Mouse (Mus musculus): ENCODE measurements around the gene Rab11fip3. TPM values are rescaled to one million over a fixed set of nuclear protein-coding genes. Genes with fewer than 3 reads are reported as not detected.

Rab11fip3 gene
- polyA plus RNA-seq, 1 experiment from 2014 or later = 29.5 TPM

DNA sequence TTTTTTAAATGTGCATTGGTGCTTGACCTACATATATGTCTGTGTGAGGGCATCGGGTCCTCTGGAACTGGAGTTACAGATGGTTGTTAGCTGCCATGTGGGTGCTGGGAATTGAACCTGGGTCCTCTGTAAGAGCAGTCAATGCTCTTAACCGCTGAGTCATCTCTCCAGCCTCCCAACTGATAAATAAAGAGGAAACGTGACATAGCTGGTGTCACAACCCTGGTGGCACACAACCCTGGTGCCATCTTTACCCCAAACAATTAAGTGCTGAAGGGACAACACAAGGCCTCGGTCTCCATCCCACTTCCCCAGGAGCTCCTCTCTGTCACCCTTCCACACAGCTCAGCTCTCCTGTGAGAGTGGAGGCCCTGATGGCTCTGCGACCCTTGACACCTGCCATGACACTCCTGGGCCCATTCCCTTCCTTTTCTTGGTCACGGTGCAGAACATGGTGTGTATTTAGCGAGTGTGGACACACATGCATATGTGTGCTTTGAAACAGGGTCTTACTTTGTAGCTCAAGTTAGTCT is 2.8 kb downstream of the Rab11fip3 start:
- WGBS = 92% methylated on average over 7 of the region's 7 CpGs
- Histone ChIP-seq H3K4me1 (replicated peaks; ENCODE audit: control insufficient read depth, insufficient read depth, low read length) (peaks cover 61% of the 10 kb centered on the region), H3K4me3 (replicated peaks; ENCODE audit: low read length) (peak overlapping the region; percentile 61), H3K4me2 (replicated peaks) (peak overlapping the region; percentile 100), H3K27me3 (ENCODE audit: control insufficient read depth, insufficient read depth, low read length) (0 out of 2 replicates have a peak, but pooled peaks cover 4% of the 10 kb centered on the region), H3K9ac (peak overlapping the region; percentile 91), H3K9me3 (ENCODE audit: control insufficient read depth, low read length) (no peaks in the 10 kb centered on the region), H3K27ac (no peak overlapping the region), H3K36me3 (replicated peaks; ENCODE audit: control insufficient read depth, insufficient read depth) (peaks cover 29% of the 10 kb centered on the region)
- ATAC-seq (ENCODE audit: low FRiP score) (no peak), DNase-seq (ENCODE audit: low spot score) (no peak)

DNA sequence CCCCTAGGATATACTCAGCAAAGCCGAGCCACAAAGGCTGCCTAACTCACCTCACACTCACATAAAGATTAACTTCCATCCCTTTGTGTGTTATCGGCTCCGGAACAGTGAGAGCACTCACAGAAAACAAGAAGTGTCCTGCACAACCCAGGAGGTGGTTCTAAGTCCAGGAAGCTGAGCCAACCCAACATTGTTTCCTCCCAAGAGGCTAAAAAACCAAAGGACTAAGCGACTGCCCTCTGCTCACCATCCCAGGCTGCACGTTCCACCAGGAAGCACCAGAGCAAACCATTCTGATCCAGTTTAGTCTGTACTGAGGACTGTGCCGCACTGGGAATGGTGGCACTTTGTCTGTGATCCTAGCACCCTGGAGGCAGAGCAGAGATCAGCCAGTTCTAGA is 4.4 kb downstream of the Rab11fip3 start:
- no peak for ATAC-seq (ENCODE audit: low FRiP score)
- WGBS = 64% methylated on average over 6 of the region's 6 CpGs
- H3K4me1 ChIP-seq (replicated peaks; ENCODE audit: control insufficient read depth, insufficient read depth, low read length) = peaks cover 60% of the 10 kb centered on the region

DNA sequence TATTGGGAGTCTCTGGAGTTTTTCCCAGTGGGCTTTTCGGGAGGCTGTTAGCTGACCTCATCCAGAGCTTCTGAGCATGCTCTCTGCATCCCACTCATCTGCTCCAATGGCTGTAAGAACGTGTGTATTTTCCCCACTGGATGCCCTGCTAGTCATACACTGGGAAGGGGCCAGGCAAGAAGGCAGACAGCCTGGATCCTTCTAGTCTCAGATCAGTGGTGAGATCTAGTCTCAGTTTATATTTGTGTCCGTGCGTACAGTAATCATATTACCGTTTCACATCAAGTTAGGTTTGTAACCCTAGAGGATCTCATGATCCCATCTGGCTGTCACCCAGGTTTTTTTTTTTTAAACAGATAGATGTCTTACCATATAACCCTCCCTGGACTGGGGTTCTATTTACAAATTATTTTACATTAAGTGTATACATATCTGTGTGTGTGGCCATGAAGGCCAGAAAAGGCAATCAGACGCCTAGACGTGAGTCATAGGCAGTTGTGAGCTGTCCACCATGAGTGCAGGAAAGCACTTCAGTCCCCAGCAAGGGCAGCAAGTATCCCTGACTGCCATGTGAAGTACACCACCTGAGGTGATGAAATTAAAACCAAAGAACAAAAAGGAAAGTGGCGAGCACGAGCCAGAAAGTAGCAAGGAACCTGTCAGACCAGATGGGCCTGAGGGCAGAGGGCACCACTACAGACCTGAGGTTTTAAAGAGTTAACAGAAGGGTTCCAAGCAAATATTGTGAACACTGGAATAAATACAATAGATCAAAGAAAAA is 11.4 kb downstream of the Rab11fip3 start:
- DNase-seq (ENCODE audit: low spot score) = no peak
- 86% methylated on average over 9 of the region's 9 CpGs for WGBS
- peaks cover 62% of the 10 kb centered on the region for H3K36me3 ChIP-seq (replicated peaks; ENCODE audit: control insufficient read depth, insufficient read depth)

More for the DNA sequence above, 4.4 kb downstream of the Rab11fip3 start:
- Histone ChIP-seq H3K36me3 (replicated peaks; ENCODE audit: control insufficient read depth, insufficient read depth) (peaks cover 36% of the 10 kb centered on the region), H3K4me2 (replicated peaks) (peak overlapping the region; percentile 43), H3K4me3 (replicated peaks; ENCODE audit: low read length) (peak overlapping the region; percentile 11; the same call in 1 of the 2 replicates), H3K27me3 (ENCODE audit: control insufficient read depth, insufficient read depth, low read length) (no peaks in the 10 kb centered on the region), H3K9ac (0 out of 2 replicates have a peak overlapping the region, but pooled peaks have one; percentile 13), H3K27ac (no peak overlapping the region), H3K9me3 (ENCODE audit: control insufficient read depth, low read length) (no peaks in the 10 kb centered on the region)
- DNase-seq (ENCODE audit: low spot score) = no peak

DNA sequence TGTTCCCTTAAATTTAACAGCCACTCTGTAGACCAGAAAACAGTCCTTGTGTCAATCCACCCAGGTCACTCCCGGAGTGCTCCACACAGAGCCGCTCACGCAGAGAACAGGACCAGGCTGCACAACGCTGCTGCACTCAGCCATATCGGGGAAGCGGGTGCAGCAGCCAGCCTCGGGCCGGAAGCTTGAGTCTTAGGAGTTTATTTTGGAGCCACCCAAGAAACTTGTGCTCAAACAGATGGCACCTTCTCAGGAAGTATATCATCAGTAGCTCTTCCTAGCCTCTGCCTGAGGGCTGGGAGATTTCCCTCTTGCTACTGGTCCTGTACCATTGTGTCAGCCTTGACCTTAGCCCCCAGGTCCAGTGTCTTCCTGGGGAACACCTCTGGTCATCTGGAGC is 12.1 kb downstream of the Rab11fip3 start:
- Histone ChIP-seq H3K4me1 (replicated peaks; ENCODE audit: control insufficient read depth, insufficient read depth, low read length) (peaks cover 9% of the 10 kb centered on the region; the same call in 1 of the 2 replicates), H3K9me3 (ENCODE audit: control insufficient read depth, low read length) (no peaks in the 10 kb centered on the region), H3K36me3 (replicated peaks; ENCODE audit: control insufficient read depth, insufficient read depth) (peaks cover 56% of the 10 kb centered on the region), H3K9ac (no peak overlapping the region), H3K27me3 (ENCODE audit: control insufficient read depth, insufficient read depth, low read length) (no peaks in the 10 kb centered on the region), H3K4me2 (replicated peaks) (no peak overlapping the region), H3K4me3 (replicated peaks; ENCODE audit: low read length) (no peak overlapping the region), H3K27ac (no peak overlapping the region)
- 94% methylated on average over 8 of the region's 8 CpGs for WGBS
- DNase-seq (ENCODE audit: low spot score) (no peak), ATAC-seq (ENCODE audit: low FRiP score) (no peak)

More for the DNA sequence above, 11.4 kb downstream of the Rab11fip3 start:
- ATAC-seq (ENCODE audit: low FRiP score) = no peak
- no peak overlapping the region for H3K4me2 ChIP-seq (replicated peaks)
- no peak overlapping the region for H3K9ac ChIP-seq
- H3K4me3 ChIP-seq (replicated peaks; ENCODE audit: low read length) = no peak overlapping the region
- no peak overlapping the region for H3K27ac ChIP-seq
- no peaks in the 10 kb centered on the region for H3K9me3 ChIP-seq (ENCODE audit: control insufficient read depth, low read length)
- peaks cover 14% of the 10 kb centered on the region; the same call in 1 of the 2 replicates for H3K4me1 ChIP-seq (replicated peaks; ENCODE audit: control insufficient read depth, insufficient read depth, low read length)
- H3K27me3 ChIP-seq (ENCODE audit: control insufficient read depth, insufficient read depth, low read length) = no peaks in the 10 kb centered on the region

DNA sequence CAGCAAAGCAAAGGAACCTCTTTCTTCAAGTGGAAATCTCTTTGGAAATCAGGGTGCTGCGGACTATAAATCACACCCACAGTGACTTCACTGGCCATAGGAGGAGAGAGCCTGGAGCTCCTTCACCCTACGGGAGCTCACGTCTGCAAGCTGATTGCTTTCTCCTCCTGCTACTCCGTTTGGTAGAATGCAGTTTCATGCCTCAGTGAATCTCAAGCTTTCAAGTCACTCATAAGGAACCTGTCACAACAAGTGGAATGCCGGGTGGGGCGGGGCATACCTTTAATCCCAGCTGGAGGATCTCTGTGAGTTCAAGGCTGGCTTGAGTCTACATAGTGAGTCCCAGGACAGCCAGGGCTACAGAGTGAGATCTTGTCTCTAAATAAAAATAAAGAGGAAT is 14.2 kb downstream of the Rab11fip3 start:
- Histone ChIP-seq H3K9ac (no peak overlapping the region), H3K4me1 (replicated peaks; ENCODE audit: control insufficient read depth, insufficient read depth, low read length) (no peaks in the 10 kb centered on the region; the same call in 1 of the 2 replicates), H3K4me2 (replicated peaks) (no peak overlapping the region), H3K4me3 (replicated peaks; ENCODE audit: low read length) (no peak overlapping the region), H3K9me3 (ENCODE audit: control insufficient read depth, low read length) (no peaks in the 10 kb centered on the region), H3K27ac (no peak overlapping the region), H3K36me3 (replicated peaks; ENCODE audit: control insufficient read depth, insufficient read depth) (peaks cover 54% of the 10 kb centered on the region), H3K27me3 (ENCODE audit: control insufficient read depth, insufficient read depth, low read length) (no peaks in the 10 kb centered on the region)
- WGBS = 59% methylated on average over 6 of the region's 6 CpGs
- ATAC-seq (ENCODE audit: low FRiP score) = no peak
- no peak for DNase-seq (ENCODE audit: low spot score)

DNA sequence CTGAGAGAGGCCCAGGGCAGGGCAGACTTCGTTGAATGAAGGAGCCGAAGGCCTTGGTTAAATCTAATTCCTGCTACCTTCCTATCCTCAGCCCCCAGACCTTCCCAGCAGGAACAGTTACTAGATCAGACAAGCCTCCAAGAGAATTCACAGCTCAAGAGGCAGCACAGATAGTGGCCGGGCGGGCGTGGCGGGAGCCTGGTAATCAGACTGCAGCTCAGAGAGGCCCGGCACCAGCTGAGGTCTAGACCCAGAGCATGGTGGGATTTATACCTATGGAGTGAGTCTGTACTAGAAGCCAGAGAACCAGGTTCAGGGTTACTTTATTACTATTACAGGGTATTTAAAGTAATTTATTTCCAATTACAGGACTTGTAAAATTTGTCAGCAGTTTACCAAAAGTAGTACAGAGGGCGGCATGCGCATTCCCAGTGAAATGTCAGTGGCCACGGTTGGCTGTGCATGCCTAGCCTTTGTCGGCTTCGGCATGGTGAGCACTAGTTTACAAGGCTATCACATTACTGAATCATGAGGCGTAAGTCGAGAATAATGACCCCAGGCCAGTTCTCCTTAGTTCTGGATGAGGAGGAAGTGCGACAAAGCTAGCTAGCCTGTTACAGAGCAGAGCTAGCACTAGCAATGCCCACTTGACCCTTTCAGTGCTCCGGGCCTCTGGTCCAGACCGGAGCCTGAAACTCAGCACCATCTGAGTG is 15.1 kb downstream of the Rab11fip3 start:
- Histone ChIP-seq H3K9me3 (ENCODE audit: control insufficient read depth, low read length) (no peaks in the 10 kb centered on the region), H3K4me3 (replicated peaks; ENCODE audit: low read length) (no peak overlapping the region), H3K27me3 (ENCODE audit: control insufficient read depth, insufficient read depth, low read length) (no peaks in the 10 kb centered on the region), H3K4me1 (replicated peaks; ENCODE audit: control insufficient read depth, insufficient read depth, low read length) (no peaks in the 10 kb centered on the region; the same call in 1 of the 2 replicates), H3K9ac (no peak overlapping the region), H3K36me3 (replicated peaks; ENCODE audit: control insufficient read depth, insufficient read depth) (peaks cover 45% of the 10 kb centered on the region), H3K4me2 (replicated peaks) (no peak overlapping the region), H3K27ac (no peak overlapping the region)
- 78% methylated on average over 17 of the region's 17 CpGs for WGBS
- DNase-seq (ENCODE audit: low spot score) (no peak), ATAC-seq (ENCODE audit: low FRiP score) (no peak)

DNA sequence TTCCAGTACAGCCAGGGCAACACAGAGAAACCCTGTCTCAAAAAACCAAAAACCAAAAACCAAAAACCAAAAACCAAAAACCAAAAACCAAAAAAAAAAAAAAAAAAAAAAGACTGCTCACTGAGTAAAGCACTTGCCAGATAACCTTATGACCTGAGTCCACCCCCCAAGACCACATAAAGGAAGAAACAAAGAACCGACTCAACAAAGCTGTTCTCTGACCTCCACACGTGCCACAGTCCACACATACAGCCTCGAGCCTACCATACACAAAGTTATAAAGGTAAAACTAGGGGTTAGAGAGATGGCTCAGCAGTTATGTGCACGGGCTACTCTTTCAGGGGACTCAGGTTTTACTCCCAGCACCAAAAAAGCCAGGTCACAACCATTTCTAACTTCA is 16.6 kb downstream of the Rab11fip3 start:
- Histone ChIP-seq H3K9ac (no peak overlapping the region), H3K9me3 (ENCODE audit: control insufficient read depth, low read length) (no peaks in the 10 kb centered on the region), H3K36me3 (replicated peaks; ENCODE audit: control insufficient read depth, insufficient read depth) (peaks cover 29% of the 10 kb centered on the region), H3K4me1 (replicated peaks; ENCODE audit: control insufficient read depth, insufficient read depth, low read length) (no peaks in the 10 kb centered on the region; the same call in 1 of the 2 replicates), H3K4me3 (replicated peaks; ENCODE audit: low read length) (no peak overlapping the region), H3K27me3 (ENCODE audit: control insufficient read depth, insufficient read depth, low read length) (no peaks in the 10 kb centered on the region), H3K27ac (no peak overlapping the region), H3K4me2 (replicated peaks) (no peak overlapping the region)
- WGBS = 90% methylated on average over 4 of the region's 4 CpGs
- ATAC-seq (ENCODE audit: low FRiP score) (no peak), DNase-seq (ENCODE audit: low spot score) (no peak)

DNA sequence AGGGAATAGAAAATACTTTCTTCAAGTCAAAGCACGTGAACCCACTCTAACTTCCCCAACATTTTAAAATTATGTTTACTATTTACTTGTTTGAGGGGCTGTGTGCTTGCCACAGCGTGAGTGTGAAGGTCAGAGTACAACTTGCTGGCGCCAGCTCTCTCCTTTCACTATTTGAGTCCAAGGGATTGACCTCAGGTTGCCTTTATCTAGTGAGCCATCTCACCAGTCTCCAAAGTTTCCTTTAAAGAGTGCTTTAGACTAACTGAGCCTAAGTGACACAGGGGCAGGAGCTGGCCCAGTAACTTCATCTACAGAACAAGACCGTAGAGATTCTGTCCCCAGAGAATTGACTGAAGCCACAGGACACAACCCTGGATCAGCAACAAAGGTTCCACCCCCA is 17.3 kb downstream of the Rab11fip3 start:
- 94% methylated on average over 4 of the region's 4 CpGs for WGBS
- DNase-seq (ENCODE audit: low spot score) = no peak
- no peak for ATAC-seq (ENCODE audit: low FRiP score)
- no peak overlapping the region for H3K27ac ChIP-seq
- no peaks in the 10 kb centered on the region; the same call in 1 of the 2 replicates for H3K4me1 ChIP-seq (replicated peaks; ENCODE audit: control insufficient read depth, insufficient read depth, low read length)
- peaks cover 27% of the 10 kb centered on the region for H3K36me3 ChIP-seq (replicated peaks; ENCODE audit: control insufficient read depth, insufficient read depth)
- no peaks in the 10 kb centered on the region for H3K27me3 ChIP-seq (ENCODE audit: control insufficient read depth, insufficient read depth, low read length)
- no peak overlapping the region for H3K9ac ChIP-seq
- no peak overlapping the region for H3K4me2 ChIP-seq (replicated peaks)
- no peaks in the 10 kb centered on the region for H3K9me3 ChIP-seq (ENCODE audit: control insufficient read depth, low read length)
- H3K4me3 ChIP-seq (replicated peaks; ENCODE audit: low read length) = no peak overlapping the region

DNA sequence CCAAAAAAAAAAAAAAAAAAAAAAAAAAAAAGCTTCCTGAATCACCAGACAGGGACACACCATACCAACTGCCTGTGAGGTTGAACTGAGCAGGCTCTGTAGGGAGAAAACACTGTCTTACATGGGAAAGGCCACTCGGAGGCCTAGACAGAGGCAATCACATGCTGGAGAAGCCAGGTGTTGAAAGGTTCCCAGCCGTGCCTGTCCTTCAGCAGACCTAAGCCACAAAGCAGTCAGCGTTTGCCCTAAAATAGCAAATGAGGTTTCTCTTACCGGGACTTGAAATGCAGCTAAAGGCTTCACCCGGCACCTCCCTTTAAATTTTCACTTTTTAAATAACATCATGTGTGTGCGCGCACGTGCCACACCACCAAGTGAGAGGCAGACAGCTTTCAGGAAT is 21.2 kb downstream of the Rab11fip3 start:
- no peaks in the 10 kb centered on the region for H3K27me3 ChIP-seq (ENCODE audit: control insufficient read depth, insufficient read depth, low read length)
- H3K4me1 ChIP-seq (replicated peaks; ENCODE audit: control insufficient read depth, insufficient read depth, low read length) = peaks cover 9% of the 10 kb centered on the region; the same call in 1 of the 2 replicates
- H3K9me3 ChIP-seq (ENCODE audit: control insufficient read depth, low read length) = no peaks in the 10 kb centered on the region
- no peak overlapping the region for H3K4me3 ChIP-seq (replicated peaks; ENCODE audit: low read length)
- H3K4me2 ChIP-seq (replicated peaks) = no peak overlapping the region
- H3K27ac ChIP-seq = no peak overlapping the region
- DNase-seq (ENCODE audit: low spot score) (no peak), ATAC-seq (ENCODE audit: low FRiP score) (no peak)
- no peak overlapping the region for H3K9ac ChIP-seq
- 0 out of 2 replicates have a peak, but pooled peaks cover 4% of the 10 kb centered on the region for H3K36me3 ChIP-seq (replicated peaks; ENCODE audit: control insufficient read depth, insufficient read depth)
- 91% methylated on average over 8 of the region's 8 CpGs for WGBS
